Mouse (Mus musculus): ENCODE measurements around the gene Frmpd1.

DNA sequence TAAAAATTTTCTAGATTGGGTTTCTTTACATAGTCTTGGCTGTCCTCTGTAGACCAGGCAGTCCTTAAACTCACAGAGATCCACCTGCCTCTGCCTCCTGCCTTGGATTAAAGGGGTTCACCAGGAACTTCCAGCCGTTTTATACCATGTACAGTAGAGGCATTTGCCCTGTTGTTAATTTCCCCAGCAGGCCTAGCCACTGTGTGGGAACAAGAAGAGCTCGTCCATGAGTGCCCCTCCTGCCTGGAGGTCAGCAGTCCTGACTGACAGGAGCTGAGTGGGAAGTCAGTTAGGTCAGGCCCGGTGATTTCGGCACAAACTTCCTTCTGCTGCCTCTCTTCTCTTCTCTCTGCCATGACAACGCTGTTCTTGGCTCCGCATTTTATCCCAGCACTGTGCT, 123.9 kb downstream of the Frmpd1 start:
- TF ChIP-seq POLR2A (IDR thresholded peaks at IDR 0.05; ENCODE audit: borderline replicate concordance, extremely low read depth, low read depth, low read length), result no peak
- TF ChIP-seq CTCF (IDR thresholded peaks at IDR 0.05; ENCODE audit: insufficient read depth, low read length), result no peak
